Mouse (Mus musculus): Measurements from ENCODE around the gene Oit1. TPM values are rescaled to one million over a fixed set of nuclear protein-coding genes. Genes with fewer than 3 reads are reported as not detected.

Gene Oit1
- polyA plus RNA-seq, 1 experiment from 2014 or later = 0.42 TPM

- 89% methylated on average over 14 of the region's 14 CpGs for WGBS
- H3K9me3 ChIP-seq = no peaks in the 10 kb centered on the region
- H3K4me1 ChIP-seq = peaks cover 42% of the 10 kb centered on the region
- H3K27me3 ChIP-seq (replicated peaks; ENCODE audit: low read depth, poor library complexity, severe bottlenecking) = no peaks in the 10 kb centered on the region
- H3K27ac ChIP-seq (replicated peaks) = no peak overlapping the region
- H3K36me3 ChIP-seq (replicated peaks) = no peaks in the 10 kb centered on the region
- no peak overlapping the region for H3K4me3 ChIP-seq
- DNase-seq (ENCODE audit: low spot score) = no peak
Observed at GRCm38 (mm10) chr14:8331307-8331905, 47.1 kb downstream of the Oit1 start.

DNA sequence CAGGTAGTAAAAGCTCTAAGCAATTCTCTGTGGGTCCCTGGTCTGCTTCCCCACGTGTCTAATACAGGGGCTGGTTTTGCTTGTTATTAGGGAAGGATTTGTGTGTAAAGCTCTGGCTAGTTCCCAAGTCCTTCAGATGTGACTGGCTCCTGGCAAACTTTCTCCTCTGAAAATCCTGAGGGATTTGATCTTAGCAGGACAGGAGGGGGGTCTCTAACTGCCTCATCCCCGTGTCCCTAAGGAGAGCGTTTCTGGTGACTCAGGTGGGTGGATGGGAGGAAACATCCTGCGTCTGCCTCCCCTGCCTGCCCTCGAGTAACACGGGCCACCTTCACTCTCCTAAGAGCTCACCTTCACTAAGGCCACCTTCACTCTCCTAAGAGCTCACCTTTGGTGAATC lies 48.2 kb downstream of the Oit1 start:
- Histone ChIP-seq H3K27me3 (replicated peaks; ENCODE audit: low read depth, poor library complexity, severe bottlenecking) (no peaks in the 10 kb centered on the region), H3K36me3 (replicated peaks) (no peaks in the 10 kb centered on the region), H3K4me3 (no peak overlapping the region), H3K4me1 (peaks cover 33% of the 10 kb centered on the region), H3K9me3 (no peaks in the 10 kb centered on the region), H3K27ac (replicated peaks) (no peak overlapping the region)
- 81% methylated on average over 6 of the region's 6 CpGs for WGBS
- DNase-seq (ENCODE audit: low spot score) = no peak

- H3K27ac ChIP-seq (replicated peaks) = no peak overlapping the region
- peaks cover 33% of the 10 kb centered on the region for H3K4me1 ChIP-seq
- no peaks in the 10 kb centered on the region for H3K9me3 ChIP-seq
- H3K36me3 ChIP-seq (replicated peaks) = no peaks in the 10 kb centered on the region
- no peaks in the 10 kb centered on the region for H3K27me3 ChIP-seq (replicated peaks; ENCODE audit: low read depth, poor library complexity, severe bottlenecking)
- H3K4me3 ChIP-seq = no peak overlapping the region
- WGBS = 71% methylated on average over 4 of the region's 4 CpGs
- no peak for DNase-seq (ENCODE audit: low spot score)
Observed at GRCm38 (mm10) chr14:8329552-8329951, 49.0 kb downstream of the Oit1 start.

- H3K27me3 ChIP-seq (replicated peaks; ENCODE audit: low read depth, poor library complexity, severe bottlenecking) = peaks cover 8% of the 10 kb centered on the region; the same call in 1 of the 2 replicates
- no peak for DNase-seq (ENCODE audit: low spot score)
- 16% methylated on average over 1 of the region's 1 CpGs for whole genome bisulfite sequencing
- no peak overlapping the region for H3K4me3 ChIP-seq
- no peaks in the 10 kb centered on the region for H3K36me3 ChIP-seq (replicated peaks)
- H3K27ac ChIP-seq (replicated peaks) = no peak overlapping the region
- H3K4me1 ChIP-seq = peaks cover 28% of the 10 kb centered on the region
- H3K9me3 ChIP-seq = no peaks in the 10 kb centered on the region
Observed at GRCm38 (mm10) chr14:8327371-8327770, 51.2 kb downstream of the Oit1 start.

- no peaks in the 10 kb centered on the region for H3K36me3 ChIP-seq (replicated peaks)
- peaks cover 26% of the 10 kb centered on the region for H3K4me1 ChIP-seq
Observed at GRCm38 (mm10) chr14:8326961-8327360, 51.6 kb downstream of the Oit1 start.

DNA sequence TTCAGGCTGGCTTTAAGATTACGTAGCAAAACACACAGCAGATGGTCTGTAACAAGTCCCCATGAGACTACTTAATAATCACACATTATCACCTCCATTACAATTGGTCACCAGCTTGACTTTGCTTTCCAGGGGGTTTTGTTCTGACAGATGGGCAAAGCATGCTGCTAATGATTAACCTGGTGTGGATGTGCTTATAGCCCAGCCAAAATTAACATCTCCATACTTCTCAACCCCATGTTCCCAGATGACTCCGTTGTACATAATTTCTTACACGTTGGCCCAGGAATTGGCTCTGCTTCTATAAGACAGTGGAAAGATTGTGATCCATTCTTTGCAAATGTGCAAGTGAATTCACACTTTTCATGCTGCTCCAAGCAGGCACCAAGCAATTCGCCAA lies 52.8 kb downstream of the Oit1 start:
- H3K4me1 ChIP-seq = peaks cover 19% of the 10 kb centered on the region
- no peaks in the 10 kb centered on the region for H3K9me3 ChIP-seq
- no peaks in the 10 kb centered on the region for H3K36me3 ChIP-seq (replicated peaks)
- DNase-seq (ENCODE audit: low spot score) = no peak
- H3K4me3 ChIP-seq = no peak overlapping the region
- H3K27me3 ChIP-seq (replicated peaks; ENCODE audit: low read depth, poor library complexity, severe bottlenecking) = peaks cover 8% of the 10 kb centered on the region
- 84% methylated on average over 4 of the region's 4 CpGs for WGBS
- no peak overlapping the region for H3K27ac ChIP-seq (replicated peaks)

More at GRCm38 (mm10) chr14:8326961-8327360, 51.6 kb downstream of the Oit1 start:
- peaks cover 8% of the 10 kb centered on the region; the same call in 1 of the 2 replicates for H3K27me3 ChIP-seq (replicated peaks; ENCODE audit: low read depth, poor library complexity, severe bottlenecking)
- no peaks in the 10 kb centered on the region for H3K9me3 ChIP-seq
- no peak for DNase-seq (ENCODE audit: low spot score)
- no peak overlapping the region for H3K27ac ChIP-seq (replicated peaks)
- no peak overlapping the region for H3K4me3 ChIP-seq

DNA sequence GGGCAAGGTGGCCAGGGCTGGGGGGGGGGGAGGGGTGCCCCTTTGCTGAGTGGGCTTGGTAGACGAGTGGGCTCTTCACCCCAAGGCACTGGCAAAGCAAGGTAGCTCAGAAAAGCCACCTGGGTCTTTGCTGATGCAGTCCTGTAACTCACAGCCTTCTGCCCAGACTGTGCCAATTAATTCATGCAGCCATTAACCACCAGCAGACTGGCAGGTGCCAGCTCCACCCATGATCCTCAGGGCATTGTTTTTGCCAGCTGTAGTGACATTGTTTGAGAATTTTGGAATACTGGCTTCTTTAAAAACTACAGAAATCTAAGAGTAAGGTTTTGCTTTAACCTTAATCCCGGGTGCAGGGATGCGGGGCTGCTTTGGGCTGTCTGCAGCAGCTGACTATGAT lies 58.0 kb downstream of the Oit1 start:
- Histone ChIP-seq H3K4me1 (peaks cover 21% of the 10 kb centered on the region), H3K27ac (replicated peaks) (no peak overlapping the region), H3K4me3 (no peak overlapping the region), H3K36me3 (replicated peaks) (no peaks in the 10 kb centered on the region), H3K27me3 (replicated peaks; ENCODE audit: low read depth, poor library complexity, severe bottlenecking) (peaks cover 50% of the 10 kb centered on the region), H3K9me3 (no peaks in the 10 kb centered on the region)
- DNase-seq (ENCODE audit: low spot score) = no peak
- 83% methylated on average over 3 of the region's 3 CpGs for WGBS

- WGBS = 11% methylated on average over 41 of the region's 41 CpGs
- Histone ChIP-seq H3K9me3 (no peaks in the 10 kb centered on the region), H3K27me3 (replicated peaks; ENCODE audit: low read depth, poor library complexity, severe bottlenecking) (peaks cover 57% of the 10 kb centered on the region), H3K4me3 (peak within 1 kb of the TSS; percentile 47), H3K4me1 (peaks cover 34% of the 10 kb centered on the region), H3K36me3 (replicated peaks) (no peaks in the 10 kb centered on the region), H3K27ac (replicated peaks) (peak within 1 kb of the TSS; percentile 31)
- DNase-seq (ENCODE audit: low spot score) = peak; percentile 43
Observed at GRCm38 (mm10) chr14:8317194-8318097, 61.1 kb downstream of the Oit1 start, which contains the start of gene Fam107a. Gene Fam107a (minus strand): TSS chr14:8318023.

GRCm38 (mm10) chr14:8316366-8317193 lies 62.0 kb downstream of the Oit1 start:
- Histone ChIP-seq H3K9me3 (no peaks in the 10 kb centered on the region), H3K4me1 (peaks cover 34% of the 10 kb centered on the region), H3K4me3 (peak overlapping the region; percentile 47), H3K27ac (replicated peaks) (peak overlapping the region; percentile 40), H3K36me3 (replicated peaks) (no peaks in the 10 kb centered on the region), H3K27me3 (replicated peaks; ENCODE audit: low read depth, poor library complexity, severe bottlenecking) (peaks cover 58% of the 10 kb centered on the region)
- WGBS = 2% methylated on average over 23 of the region's 23 CpGs
- DNase-seq (ENCODE audit: low spot score) = peak; percentile 56

DNA sequence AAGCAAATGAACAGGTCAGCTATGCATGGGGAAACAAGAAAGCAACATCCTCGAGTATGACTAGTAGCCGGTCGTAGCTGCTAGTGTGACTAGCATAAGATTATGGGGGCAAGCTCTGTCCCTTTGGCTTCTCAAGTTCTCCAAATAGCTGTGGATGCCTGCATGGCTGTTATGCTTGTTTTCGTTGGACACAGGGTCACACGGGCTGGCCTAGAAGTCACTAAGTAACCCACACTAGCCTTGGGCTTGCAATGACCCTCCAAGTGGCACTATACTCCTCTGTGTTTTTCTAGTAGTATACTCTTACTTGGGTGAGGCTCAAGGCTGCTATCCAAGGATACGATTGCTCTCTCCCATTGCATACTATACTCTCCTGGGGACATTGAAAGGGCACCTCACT lies 63.4 kb downstream of the Oit1 start:
- Histone ChIP-seq H3K27me3 (replicated peaks; ENCODE audit: low read depth, poor library complexity, severe bottlenecking) (peaks cover 67% of the 10 kb centered on the region), H3K9me3 (no peaks in the 10 kb centered on the region), H3K4me1 (peaks cover 36% of the 10 kb centered on the region), H3K4me3 (no peak overlapping the region), H3K27ac (replicated peaks) (no peak overlapping the region), H3K36me3 (replicated peaks) (no peaks in the 10 kb centered on the region)
- no peak for DNase-seq (ENCODE audit: low spot score)
- 74% methylated on average over 6 of the region's 6 CpGs for WGBS

DNA sequence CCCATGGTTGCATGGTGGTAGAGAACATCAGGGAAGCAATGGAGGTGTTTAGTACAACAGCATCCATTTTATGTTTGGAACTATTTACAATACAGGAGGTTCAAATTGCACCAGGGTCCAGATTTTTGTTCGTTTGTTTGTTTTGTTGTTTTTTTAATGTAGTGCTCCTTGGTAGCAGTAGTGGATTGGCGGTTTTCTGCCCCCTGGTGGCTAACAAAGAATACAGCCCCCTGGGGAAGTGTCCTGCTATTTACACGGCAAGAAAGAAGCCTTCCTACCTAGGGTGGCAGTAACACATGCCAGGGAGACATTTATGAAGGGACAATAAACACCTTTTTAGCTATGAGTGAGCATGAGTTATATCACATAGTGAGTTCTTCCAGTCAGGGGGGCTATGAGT lies 64.0 kb downstream of the Oit1 start:
- WGBS = 33% methylated on average over 3 of the region's 3 CpGs
- Histone ChIP-seq H3K9me3 (no peaks in the 10 kb centered on the region), H3K4me1 (peaks cover 42% of the 10 kb centered on the region), H3K4me3 (no peak overlapping the region), H3K27ac (replicated peaks) (no peak overlapping the region), H3K36me3 (replicated peaks) (no peaks in the 10 kb centered on the region), H3K27me3 (replicated peaks; ENCODE audit: low read depth, poor library complexity, severe bottlenecking) (peaks cover 69% of the 10 kb centered on the region)
- peak; percentile 29 for DNase-seq (ENCODE audit: low spot score)

- 39% methylated on average over 7 of the region's 7 CpGs for WGBS
- no peak for DNase-seq (ENCODE audit: low spot score)
- peaks cover 66% of the 10 kb centered on the region for H3K27me3 ChIP-seq (replicated peaks; ENCODE audit: low read depth, poor library complexity, severe bottlenecking)
- H3K9me3 ChIP-seq = no peaks in the 10 kb centered on the region
- H3K4me3 ChIP-seq = no peak overlapping the region
- H3K4me1 ChIP-seq = peaks cover 47% of the 10 kb centered on the region
- H3K36me3 ChIP-seq (replicated peaks) = no peaks in the 10 kb centered on the region
- H3K27ac ChIP-seq (replicated peaks) = no peak overlapping the region
Observed at GRCm38 (mm10) chr14:8313877-8314276, 64.7 kb downstream of the Oit1 start.

All from embryonic facial prominence, embryonic 10.5 days (tissue).